Mouse (Mus musculus): ENCODE results near the gene Rps27rt. TPM values are rescaled to one million over a fixed set of nuclear protein-coding genes. Genes with fewer than 3 reads are reported as not detected.

The Rps27rt gene
- polyA plus RNA-seq, 1 experiment, result 30.7 TPM

GRCm38 (mm10) chr9:114932607-114933006 lies 49.9 kb downstream of the Rps27rt start:
- DNase-seq (ENCODE audit: low read depth in 1 of 2, low spot score in 2 of 2), result peak in 1 of 2 experiments; percentile 11
- TF ChIP-seq CTCF (IDR thresholded peaks at IDR 0.05; ENCODE audit: extremely low read depth, insufficient read depth, insufficient read length, insufficient replicate concordance) (no peak), POLR2A (IDR thresholded peaks at IDR 0.05; ENCODE audit: low read depth, low read length) (no peak)
- Histone ChIP-seq H3K27me3 (ENCODE audit: control insufficient read depth, insufficient read depth, low read length) (no peaks in the 10 kb centered on the region), H3K4me3 (ENCODE audit: extremely low read depth, insufficient read depth, insufficient read length) (peak overlapping the region; percentile 83), H3K27ac (ENCODE audit: insufficient read depth, low read length) (peak overlapping the region; percentile 86), H3K4me1 (ENCODE audit: control insufficient read depth, insufficient read depth, insufficient read length) (peaks cover 15% of the 10 kb centered on the region; the same call in 1 of the 2 replicates), H3K36me3 (ENCODE audit: control insufficient read depth, insufficient read depth, low read length) (no peaks in the 10 kb centered on the region)
- whole genome bisulfite sequencing, result 5% methylated on average over 13 of the region's 13 CpGs

Other genes starting within 250 kb of the Rps27rt start
- gene Cmtm7, start 200.9 kb downstream of the Rps27rt start, polyA plus RNA-seq (2012; rRNA removed), result 237 and 317 TPM in 2 replicates
- gene Cmtm8, start 138.6 kb downstream of the Rps27rt start, polyA plus RNA-seq (2012; rRNA removed), result 5.8 and 7.9 TPM in 2 replicates
- 25.7 and 29.1 TPM in 2 replicates for gene Gpd1l, start 48.8 kb downstream of the Rps27rt start, polyA plus RNA-seq (2012; rRNA removed)
- gene Osbpl10, start 4.2 kb downstream of the Rps27rt start, polyA plus RNA-seq (2012; rRNA removed), result 0.54 and 0.80 TPM in 2 replicates